Mouse (Mus musculus) limb, embryonic 15.5 days (tissue): Measurements from ENCODE around the gene Cep112. TPM values are rescaled to one million over a fixed set of nuclear protein-coding genes. Genes with fewer than 3 reads are reported as not detected.

Source experiments
- ATAC-seq: fragments of 200-750 bp; cut with Nextera tagmentation; 2 replicates; pipeline ENCODE4 v1.8.0; 2017; ENCODE audit warnings: low read depth, moderate TSS enrichment; ENCODE audit not compliant: insufficient number of reproducible peaks, low FRiP score, low TSS enrichment
- H3K27ac ChIP-seq: fragments of 300-500 bp; sonication (generic); 2 replicates; pipeline ENCODE4 v1.5.1; 2015; ENCODE audit warnings: moderate library complexity, mild to moderate bottlenecking, inconsistent platforms
- H3K27me3 ChIP-seq: fragments of 300-500 bp; sonication (generic); 2 replicates; pipeline ENCODE4 v1.6.1; 2015; ENCODE audit warnings: inconsistent platforms
- H3K36me3 ChIP-seq: fragments of 300-500 bp; sonication (generic); 2 replicates; pipeline ENCODE4 v1.6.1; 2015; ENCODE audit warnings: inconsistent platforms
- H3K4me1 ChIP-seq: fragments of 300-500 bp; sonication (generic); 2 replicates; pipeline ENCODE4 v1.6.1; 2015; ENCODE audit warnings: inconsistent platforms
- H3K4me2 ChIP-seq: fragments of 300-500 bp; sonication (generic); 2 replicates; pipeline ENCODE4 v1.6.1; 2015; ENCODE audit warnings: mild to moderate bottlenecking, inconsistent platforms
- H3K4me3 ChIP-seq: fragments of 300-500 bp; sonication (generic); 2 replicates; pipeline ENCODE4 v1.5.1; 2015; ENCODE audit warnings: mild to moderate bottlenecking, inconsistent platforms
- H3K9ac ChIP-seq: fragments of 300-500 bp; sonication (generic); 2 replicates; pipeline ENCODE4 v1.6.1; 2015; ENCODE audit warnings: inconsistent platforms
- H3K9me3 ChIP-seq: fragments of 300-500 bp; sonication (generic); 2 replicates; pipeline ENCODE4 v1.6.1; 2016; ENCODE audit warnings: inconsistent platforms
- WGBS: fragments of 180-500 bp; shearing (Covaris S2); methylation state at CpG from one replicate; pipeline ENCODE4 v1.1.7; 2015; 5-methylcytosine and 5-hydroxymethylcytosine counted together
- polyA plus RNA-seq: library from polyadenylated mRNA; unstranded; fragments of >200 nt; fragmentation: Nextera tagmentation; extraction: Ambion mirVana; gene quantifications from 2 replicates; pipeline ENCODE4 v1.2.1, GENCODE M21; 2015

Gene Cep112
- 15.0 TPM in 2 replicates for polyA plus RNA-seq

DNA sequence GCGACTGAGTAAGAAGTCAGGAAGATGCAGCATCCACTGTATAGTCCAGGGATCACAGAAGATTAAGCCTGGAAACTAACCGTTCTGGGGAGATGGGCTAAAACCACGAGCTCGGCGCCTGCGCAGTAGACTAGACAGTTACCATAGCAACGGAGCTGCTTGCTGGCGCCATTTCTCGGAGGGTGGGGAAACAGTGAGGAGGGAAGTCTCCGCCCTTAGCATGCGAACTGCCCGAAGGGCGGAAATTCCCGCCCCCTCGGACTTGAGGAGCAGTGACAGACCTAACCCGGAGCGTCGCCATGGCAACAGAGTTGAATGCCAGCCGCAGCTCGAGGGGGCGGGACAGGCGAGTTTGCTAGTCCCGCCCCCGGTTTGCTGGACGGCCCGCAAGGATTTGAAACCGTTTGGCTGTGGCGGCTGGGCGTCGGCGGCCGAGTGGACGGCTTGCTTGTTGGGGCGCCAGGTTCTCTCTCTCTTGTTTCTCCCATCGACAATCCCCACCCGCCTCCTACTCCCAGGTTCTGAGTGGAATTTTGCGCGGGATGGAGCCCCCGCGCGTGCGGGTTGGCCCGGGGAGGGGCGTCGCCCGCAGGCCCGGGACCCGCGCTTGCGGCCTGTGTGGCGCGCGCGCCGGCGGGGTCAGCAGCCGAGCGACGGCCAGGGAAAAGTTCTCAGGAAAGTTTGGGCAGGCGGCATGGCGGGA lies at the start of gene Cep112:
TSS of gene Cep112 (plus strand) at position 304 of the 703 bp plus-strand sequence.
- Histone ChIP-seq H3K4me3 (peak within 1 kb of the TSS; percentile 74), H3K4me1 (peaks cover 16% of the 10 kb centered on the region), H3K27ac (peak within 1 kb of the TSS; percentile 69), H3K9ac (peak within 1 kb of the TSS; percentile 72), H3K4me2 (peak within 1 kb of the TSS; percentile 74), H3K9me3 (no peaks in the 10 kb centered on the region), H3K27me3 (0 out of 2 replicates have a peak, but pooled peaks cover 7% of the 10 kb centered on the region), H3K36me3 (no peaks in the 10 kb centered on the region)
- under 1% methylated on average over 61 of the region's 61 CpGs for WGBS
- peak; percentile 94 for ATAC-seq

DNA sequence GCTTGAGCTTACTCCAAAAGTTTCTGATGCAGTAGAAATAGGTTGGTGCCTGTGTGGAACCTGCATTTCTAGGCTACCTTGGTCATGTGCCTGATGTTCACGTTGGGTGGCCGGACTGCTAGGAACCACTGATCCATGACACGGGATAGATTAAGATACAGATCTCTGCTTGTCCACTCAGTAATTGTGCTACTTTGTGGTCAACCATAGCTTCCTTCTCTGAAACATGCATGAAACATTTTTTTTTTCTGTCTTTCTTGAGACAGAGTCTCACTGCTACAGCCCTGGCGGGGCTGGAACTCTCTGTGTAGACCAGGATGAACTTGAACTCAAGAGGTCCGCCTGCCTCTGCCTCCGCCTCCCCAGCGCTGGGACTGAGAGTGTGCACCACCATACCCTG lies 48.2 kb upstream of the Cep112 start:
- Histone ChIP-seq H3K9me3 (no peaks in the 10 kb centered on the region), H3K9ac (no peak overlapping the region), H3K36me3 (no peaks in the 10 kb centered on the region), H3K27ac (no peak overlapping the region), H3K4me1 (no peaks in the 10 kb centered on the region), H3K4me2 (no peak overlapping the region), H3K27me3 (no peaks in the 10 kb centered on the region), H3K4me3 (no peak overlapping the region)
- no peak for ATAC-seq
- WGBS, result 91% methylated on average over 7 of the region's 7 CpGs

DNA sequence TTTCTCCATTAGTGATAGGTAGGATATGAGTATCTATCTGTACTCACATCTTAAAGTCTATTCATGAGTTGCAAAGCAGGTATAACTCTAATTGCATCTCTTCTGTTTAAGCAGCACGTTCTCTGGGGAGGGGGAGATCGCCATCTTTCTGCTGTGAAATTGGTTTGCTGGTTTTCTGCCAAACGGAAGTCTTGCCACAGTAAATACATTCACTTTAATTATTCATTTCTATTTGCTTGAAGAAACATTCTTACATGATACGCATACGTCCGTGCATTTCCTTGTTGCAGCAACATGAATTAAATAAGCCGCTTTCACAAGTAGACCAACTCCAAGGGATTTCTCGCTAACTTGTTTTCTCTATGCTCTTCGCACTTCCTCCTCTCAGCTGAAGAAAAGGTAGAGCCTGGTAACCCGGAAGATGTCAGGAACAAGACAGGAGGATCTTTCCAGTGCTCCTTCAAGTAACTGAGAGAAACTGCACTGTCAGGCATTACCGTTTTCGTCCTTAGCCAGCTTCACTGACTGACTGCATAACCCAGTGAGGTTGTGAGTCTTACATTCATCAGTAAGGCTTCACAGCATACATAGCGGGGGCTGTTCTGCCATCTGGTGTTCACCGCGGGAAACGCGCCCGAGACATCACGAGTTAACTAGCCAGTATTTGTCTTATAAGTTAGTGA lies 47.2 kb upstream of the Cep112 start:
- no peaks in the 10 kb centered on the region for H3K36me3 ChIP-seq
- WGBS, result 39% methylated on average over 19 of the region's 19 CpGs
- no peak overlapping the region for H3K27ac ChIP-seq
- no peak overlapping the region for H3K9ac ChIP-seq
- no peaks in the 10 kb centered on the region for H3K4me1 ChIP-seq
- no peak overlapping the region for H3K4me2 ChIP-seq
- ATAC-seq, result peak; percentile 71
- no peaks in the 10 kb centered on the region for H3K9me3 ChIP-seq
- H3K27me3 ChIP-seq, result no peaks in the 10 kb centered on the region
- H3K4me3 ChIP-seq, result no peak overlapping the region

DNA sequence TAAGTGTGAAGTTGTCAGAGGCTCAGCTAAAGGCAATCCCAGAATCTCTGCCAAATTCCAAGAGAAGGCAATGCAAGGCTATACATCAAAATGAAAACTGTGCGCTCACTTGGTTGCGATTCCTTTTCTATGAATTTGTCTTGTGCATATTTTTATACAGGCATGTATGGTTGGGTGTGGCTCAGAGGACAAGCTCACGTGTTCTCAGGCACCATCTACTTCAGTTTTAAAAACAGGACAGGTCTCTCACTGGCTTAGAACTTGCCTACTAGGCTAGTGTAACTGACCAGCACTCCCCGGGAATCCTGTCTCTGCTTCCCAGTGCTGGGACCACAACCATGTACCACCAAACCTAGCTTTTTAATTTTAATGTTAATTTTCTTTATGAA lies 46.6 kb upstream of the Cep112 start:
- no peaks in the 10 kb centered on the region for H3K4me1 ChIP-seq
- 68% methylated on average over 4 of the region's 4 CpGs for WGBS
- no peak overlapping the region for H3K4me2 ChIP-seq
- H3K4me3 ChIP-seq, result no peak overlapping the region
- no peak overlapping the region for H3K27ac ChIP-seq
- no peak overlapping the region for H3K9ac ChIP-seq
- no peaks in the 10 kb centered on the region for H3K27me3 ChIP-seq
- no peaks in the 10 kb centered on the region for H3K36me3 ChIP-seq
- no peaks in the 10 kb centered on the region for H3K9me3 ChIP-seq
- no peak for ATAC-seq

DNA sequence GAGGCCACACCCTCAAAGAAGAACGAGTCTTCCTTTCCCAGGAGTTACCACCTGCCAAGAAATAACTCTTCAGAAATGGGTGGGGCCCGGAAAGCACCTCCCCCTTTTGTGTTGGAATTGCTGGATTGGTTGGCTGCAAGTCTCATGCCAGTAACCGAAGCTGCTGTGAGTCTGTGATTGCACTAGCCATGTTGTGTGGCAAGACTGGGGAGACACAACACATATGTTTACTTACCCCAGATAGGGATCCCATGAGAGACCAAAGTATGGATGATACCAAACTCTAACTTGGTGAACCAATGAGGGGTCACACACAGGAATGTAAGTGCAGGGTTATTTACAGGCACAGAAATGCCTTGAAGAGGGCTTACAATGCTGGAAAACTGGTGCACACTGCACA lies 42.3 kb upstream of the Cep112 start:
- Histone ChIP-seq H3K9me3 (no peaks in the 10 kb centered on the region), H3K27ac (no peak overlapping the region), H3K36me3 (no peaks in the 10 kb centered on the region), H3K4me3 (no peak overlapping the region), H3K9ac (no peak overlapping the region), H3K4me2 (no peak overlapping the region), H3K4me1 (no peaks in the 10 kb centered on the region), H3K27me3 (no peaks in the 10 kb centered on the region)
- no peak for ATAC-seq
- WGBS, result 78% methylated on average over 3 of the region's 3 CpGs

DNA sequence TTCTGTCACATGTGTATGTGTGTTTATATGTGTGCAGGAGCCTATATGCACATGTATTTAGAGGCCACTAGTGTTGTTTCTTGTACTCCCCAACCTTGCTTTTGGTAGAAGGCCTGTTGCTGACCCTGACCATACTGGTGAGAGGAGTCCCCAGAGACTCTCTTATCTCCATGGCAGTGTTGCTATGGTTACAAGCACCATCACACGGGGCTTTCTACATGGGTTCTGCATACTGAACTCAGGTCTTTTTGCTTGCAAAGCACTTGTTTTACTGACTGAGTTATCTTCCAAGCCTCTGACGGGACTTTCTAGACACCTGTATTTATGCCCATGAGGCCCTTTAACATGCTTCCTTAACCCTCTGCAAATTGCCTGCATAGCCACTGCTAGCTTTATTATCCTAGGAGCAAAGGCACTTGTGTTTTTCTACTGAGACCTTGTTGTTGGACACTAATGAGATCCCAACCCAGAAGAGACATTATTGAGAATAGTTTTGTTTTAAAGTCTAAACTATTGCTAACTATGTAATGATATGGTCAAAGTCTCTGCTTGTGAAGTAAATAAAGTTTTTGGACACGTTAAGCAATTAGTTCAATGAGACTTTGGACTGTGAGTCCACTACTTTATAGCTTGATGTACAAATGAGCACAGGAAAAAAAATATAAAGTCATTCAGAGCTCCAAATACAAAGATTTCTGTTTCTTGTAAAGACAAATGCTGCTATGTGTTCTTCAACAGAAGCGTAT lies 39.9 kb upstream of the Cep112 start:
- Histone ChIP-seq H3K9ac (no peak overlapping the region), H3K36me3 (no peaks in the 10 kb centered on the region), H3K4me1 (no peaks in the 10 kb centered on the region), H3K9me3 (no peaks in the 10 kb centered on the region), H3K27me3 (no peaks in the 10 kb centered on the region), H3K27ac (no peak overlapping the region), H3K4me2 (no peak overlapping the region), H3K4me3 (no peak overlapping the region)
- no peak for ATAC-seq
- WGBS, result 59% methylated on average over 4 of the region's 4 CpGs

DNA sequence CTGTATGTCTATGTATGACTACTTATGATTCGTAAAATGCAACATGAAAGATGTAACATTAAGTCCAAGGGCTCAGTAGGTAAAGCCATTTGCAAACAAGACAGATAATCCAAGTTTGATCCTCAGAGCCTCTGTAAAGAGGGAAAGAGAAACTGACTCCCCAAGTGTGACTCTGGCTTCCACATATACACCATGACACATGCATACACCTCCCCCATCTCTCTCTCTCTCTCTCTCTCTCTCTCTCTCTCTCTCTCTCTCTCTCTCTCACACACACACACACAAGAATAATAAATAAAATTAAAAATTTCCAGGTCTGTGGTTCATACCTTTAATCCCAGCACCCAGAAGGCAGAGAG lies 39.3 kb upstream of the Cep112 start:
- no peaks in the 10 kb centered on the region for H3K9me3 ChIP-seq
- H3K36me3 ChIP-seq, result no peaks in the 10 kb centered on the region
- H3K4me1 ChIP-seq, result no peaks in the 10 kb centered on the region
- H3K4me3 ChIP-seq, result no peak overlapping the region
- no peaks in the 10 kb centered on the region for H3K27me3 ChIP-seq
- H3K27ac ChIP-seq, result no peak overlapping the region
- H3K4me2 ChIP-seq, result no peak overlapping the region
- ATAC-seq, result no peak
- WGBS, result 89% methylated on average over 1 of the region's 1 CpGs
- H3K9ac ChIP-seq, result no peak overlapping the region

DNA sequence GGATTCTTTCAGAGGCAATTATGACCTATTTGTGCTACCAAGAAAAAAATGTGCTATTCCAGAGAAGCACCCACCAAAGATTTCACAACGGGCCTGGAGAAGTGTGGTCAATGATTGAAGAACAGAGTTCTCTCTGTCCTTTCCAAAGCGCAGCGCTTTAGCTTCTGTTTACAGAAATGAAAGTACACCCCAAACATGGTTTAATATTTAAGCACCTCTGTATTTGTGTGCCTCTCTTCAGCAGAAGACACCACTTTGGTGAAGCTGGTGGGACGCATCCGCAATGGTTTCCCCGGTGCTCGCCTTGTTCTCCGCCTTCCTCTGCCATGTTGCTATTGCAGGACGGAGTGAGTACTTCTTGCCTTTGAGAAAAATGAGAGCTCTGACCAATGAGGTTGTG lies 29.9 kb upstream of the Cep112 start:
- no peaks in the 10 kb centered on the region for H3K36me3 ChIP-seq
- no peak overlapping the region for H3K4me3 ChIP-seq
- no peak for ATAC-seq
- H3K9me3 ChIP-seq, result no peaks in the 10 kb centered on the region
- no peaks in the 10 kb centered on the region for H3K4me1 ChIP-seq
- WGBS, result 96% methylated on average over 9 of the region's 9 CpGs
- no peaks in the 10 kb centered on the region for H3K27me3 ChIP-seq
- H3K9ac ChIP-seq, result no peak overlapping the region
- no peak overlapping the region for H3K27ac ChIP-seq
- no peak overlapping the region for H3K4me2 ChIP-seq

DNA sequence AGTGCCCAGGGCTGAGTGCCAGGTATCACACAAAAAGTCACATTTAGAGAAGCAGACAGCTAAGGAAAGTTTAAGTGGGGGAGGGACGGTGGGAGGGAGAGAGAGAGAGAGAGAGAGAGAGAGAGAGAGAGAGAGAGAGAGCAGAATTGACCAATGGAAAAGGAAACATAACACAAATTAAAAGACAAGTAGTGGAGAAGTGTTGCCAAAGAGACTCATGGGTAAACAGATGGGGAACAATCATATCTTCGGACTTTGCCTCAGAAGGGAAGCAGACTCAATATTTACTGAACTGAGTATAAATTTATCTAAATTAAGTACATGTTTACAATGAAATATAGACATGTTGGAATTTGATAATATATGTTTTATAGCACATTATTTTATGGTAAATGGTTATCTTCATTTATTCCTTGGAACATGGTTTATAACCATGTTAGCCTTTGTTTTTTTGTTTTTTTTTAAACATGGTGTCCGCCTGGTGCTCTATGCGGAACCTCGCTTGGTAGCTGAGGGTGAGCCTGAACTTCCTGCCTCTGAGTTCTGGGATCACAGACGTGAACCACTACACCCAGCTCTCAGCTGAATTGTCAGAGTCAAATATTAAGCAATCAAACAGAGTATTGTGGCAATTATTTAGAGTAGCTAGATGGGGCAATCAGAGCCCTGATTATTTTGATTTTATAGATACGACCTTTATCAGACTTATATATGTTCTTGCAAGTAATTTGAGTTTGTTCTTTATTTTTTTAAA lies 28.7 kb upstream of the Cep112 start:
- no peak for ATAC-seq
- no peak overlapping the region for H3K4me3 ChIP-seq
- WGBS, result 81% methylated on average over 7 of the region's 7 CpGs
- H3K4me2 ChIP-seq, result no peak overlapping the region
- H3K9me3 ChIP-seq, result no peaks in the 10 kb centered on the region
- H3K9ac ChIP-seq, result no peak overlapping the region
- H3K27me3 ChIP-seq, result no peaks in the 10 kb centered on the region
- H3K27ac ChIP-seq, result no peak overlapping the region
- H3K36me3 ChIP-seq, result no peaks in the 10 kb centered on the region
- no peaks in the 10 kb centered on the region for H3K4me1 ChIP-seq

DNA sequence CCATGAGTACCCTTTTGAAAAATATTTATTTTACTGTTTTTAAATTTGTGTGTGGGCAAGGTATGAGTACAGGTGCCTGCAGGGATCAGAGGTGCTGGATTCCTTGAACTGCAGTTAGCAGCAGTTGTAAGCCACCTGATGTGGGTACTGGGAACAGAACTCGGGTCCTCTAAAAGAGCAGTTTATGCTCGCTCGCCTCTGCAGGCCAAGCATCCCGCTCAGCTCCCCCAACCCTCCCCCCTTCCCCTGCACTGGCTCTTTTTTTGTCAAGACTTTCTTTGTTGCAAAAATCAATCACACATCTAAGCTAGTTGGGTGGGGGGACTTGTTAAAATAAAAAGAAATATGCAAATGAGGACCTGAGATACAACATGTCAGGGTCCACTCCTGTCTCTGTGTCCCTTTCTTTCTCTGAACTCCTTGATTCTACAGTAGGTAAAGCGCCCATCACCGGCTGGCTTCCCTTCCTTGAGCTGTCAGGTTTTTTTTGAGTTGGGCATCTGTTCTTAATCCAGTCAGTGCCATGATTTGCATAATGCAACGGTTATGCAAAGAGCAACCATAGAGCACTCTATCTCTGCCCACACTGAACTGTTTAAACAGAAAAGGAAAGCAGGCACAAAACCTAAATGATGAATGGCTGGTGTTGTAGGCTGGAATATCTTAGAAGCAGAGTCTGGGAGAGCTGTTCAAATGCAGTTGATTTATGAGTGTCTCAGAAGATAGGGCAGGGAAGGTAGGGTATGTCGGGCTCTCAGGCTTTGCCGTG lies 14.9 kb upstream of the Cep112 start:
- Histone ChIP-seq H3K4me2 (no peak overlapping the region), H3K36me3 (no peaks in the 10 kb centered on the region), H3K9ac (no peak overlapping the region), H3K27ac (no peak overlapping the region), H3K4me1 (no peaks in the 10 kb centered on the region), H3K4me3 (no peak overlapping the region), H3K27me3 (no peaks in the 10 kb centered on the region), H3K9me3 (no peaks in the 10 kb centered on the region)
- no peak for ATAC-seq
- WGBS, result 67% methylated on average over 8 of the region's 9 CpGs

DNA sequence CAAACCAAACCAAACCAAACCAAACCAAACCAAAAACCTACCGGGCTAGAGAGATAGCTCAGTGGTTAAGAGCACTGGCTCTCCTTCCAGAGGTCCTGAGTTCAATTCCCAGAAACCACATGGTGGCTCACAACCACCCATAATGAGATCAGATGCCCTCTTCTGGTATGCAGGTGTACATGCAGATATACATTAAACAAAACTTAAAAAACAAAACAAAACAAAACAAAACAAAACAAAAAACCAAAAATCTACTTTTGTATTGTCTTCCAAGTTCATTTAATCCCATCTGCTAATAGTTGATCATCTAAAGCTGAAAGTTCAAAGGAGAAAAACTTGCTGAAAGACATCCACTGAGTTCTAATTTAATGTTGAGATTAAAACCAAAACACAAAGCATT lies 8.6 kb upstream of the Cep112 start:
- no peaks in the 10 kb centered on the region for H3K27me3 ChIP-seq
- no peak overlapping the region for H3K9ac ChIP-seq
- ATAC-seq, result no peak
- no peak overlapping the region for H3K4me2 ChIP-seq
- H3K27ac ChIP-seq, result no peak overlapping the region
- no peaks in the 10 kb centered on the region for H3K36me3 ChIP-seq
- 87% methylated on average over 1 of the region's 1 CpGs for WGBS
- no peak overlapping the region for H3K4me3 ChIP-seq
- no peaks in the 10 kb centered on the region for H3K9me3 ChIP-seq
- 0 out of 2 replicates have a peak, but pooled peaks cover 2% of the 10 kb centered on the region for H3K4me1 ChIP-seq
